Mouse (Mus musculus) olfactory bulb, adult 2 months (tissue): ENCODE results near the gene Cfap221.

Experiments used
- CTCF ChIP-seq: fragments of 200-500 bp; IDR thresholded peaks from 2 replicates; pipeline ENCODE4 v1.5.1; 2012; ENCODE audit warnings: low read depth, mild to moderate bottlenecking, low read length, moderate library complexity; ENCODE audit not compliant: insufficient read depth
- POLR2A ChIP-seq: fragments of 200-500 bp; IDR thresholded peaks from 2 replicates; pipeline ENCODE4 v1.6.1; 2012; ENCODE audit warnings: mild to moderate bottlenecking, low read depth, low read length, moderate library complexity; ENCODE audit not compliant: insufficient read depth

GRCm38 (mm10) chr1:119950086-119950485 is 46.9 kb downstream of the Cfap221 start:
- TF ChIP-seq CTCF (no peak), POLR2A (no peak)
